Mouse (Mus musculus) hindbrain, postnatal 0 days (tissue): Measurements from ENCODE around the gene Rarb. TPM values are rescaled to one million over a fixed set of nuclear protein-coding genes. Genes with fewer than 3 reads are reported as not detected.

ENCODE experiments used
- ATAC-seq: fragments of 200-750 bp; cut with Nextera tagmentation; 2 replicates; pipeline ENCODE4 v1.8.0; 2017; ENCODE audit warnings: mild to moderate bottlenecking, moderate TSS enrichment, moderate library complexity
- DNase-seq: peaks from one replicate; pipeline ENCODE4 v3.0.0-alpha.2; 2015; ENCODE audit warnings: low spot score
- H3K27ac ChIP-seq: fragments of 300-500 bp; sonication (generic); 2 replicates; pipeline ENCODE4 v1.5.1; 2014; ENCODE audit warnings: mild to moderate bottlenecking
- H3K27me3 ChIP-seq: fragments of 300-500 bp; sonication (generic); 2 replicates; pipeline ENCODE4 v1.6.1; 2014; ENCODE audit warnings: low read length, mixed read lengths; ENCODE audit not compliant: insufficient read depth
- H3K36me3 ChIP-seq: fragments of 300-500 bp; sonication (generic); 2 replicates; pipeline ENCODE4 v1.6.1; 2014; ENCODE audit warnings: low read length, mixed read lengths; ENCODE audit not compliant: insufficient read depth
- H3K4me1 ChIP-seq: fragments of 300-500 bp; sonication (generic); 2 replicates; pipeline ENCODE4 v1.6.1; 2014; ENCODE audit warnings: antibody characterized with exemption, low read length, mixed read lengths; ENCODE audit not compliant: insufficient read depth
- H3K4me2 ChIP-seq: fragments of 300-500 bp; sonication (generic); 2 replicates; pipeline ENCODE4 v1.6.1; 2014; ENCODE audit warnings: low read depth, mild to moderate bottlenecking, low read length, moderate library complexity, mixed read lengths
- H3K4me3 ChIP-seq: fragments of 300-500 bp; sonication (generic); 2 replicates; pipeline ENCODE4 v1.5.1; 2014; ENCODE audit warnings: low read length
- H3K9ac ChIP-seq: fragments of 300-500 bp; sonication (generic); replicated peaks from 2 replicates; pipeline ENCODE4 v1.6.1; 2014; ENCODE audit warnings: mild to moderate bottlenecking, low read length, moderate library complexity, mixed read lengths
- H3K9me3 ChIP-seq: fragments of 300-500 bp; sonication (generic); 2 replicates; pipeline ENCODE4 v1.6.1; 2016; ENCODE audit warnings: low read length, mixed read lengths
- CTCF ChIP-seq: IDR thresholded peaks from 2 replicates; pipeline ENCODE4 v1.5.1; 2016; ENCODE audit warnings: antibody characterized with exemption, control low read depth, low read depth
- WGBS: fragments of 180-500 bp; shearing (Covaris S2); extraction: QIAGEN DNeasy Blood & Tissue Kit; methylation state at CpG from one replicate; pipeline ENCODE4 v1.1.7; 2014; 5-methylcytosine and 5-hydroxymethylcytosine counted together
- polyA plus RNA-seq: library from polyadenylated mRNA; unstranded; fragments of >200 nt; fragmentation: Nextera tagmentation; extraction: Ambion mirVana; gene quantifications from 2 replicates; pipeline ENCODE4 v1.2.1, GENCODE M21; 2015
- total RNA-seq: library from RNA; depleted of rRNA; stranded (reverse); fragments of >200 nt; gene quantifications from 2 replicates; pipeline ENCODE4 v1.2.3, GENCODE M21; 2014

Rarb gene
- total and polyA plus RNA-seq, 2 experiments from 2014 or later, result 9.6 to 13.7 TPM

DNA sequence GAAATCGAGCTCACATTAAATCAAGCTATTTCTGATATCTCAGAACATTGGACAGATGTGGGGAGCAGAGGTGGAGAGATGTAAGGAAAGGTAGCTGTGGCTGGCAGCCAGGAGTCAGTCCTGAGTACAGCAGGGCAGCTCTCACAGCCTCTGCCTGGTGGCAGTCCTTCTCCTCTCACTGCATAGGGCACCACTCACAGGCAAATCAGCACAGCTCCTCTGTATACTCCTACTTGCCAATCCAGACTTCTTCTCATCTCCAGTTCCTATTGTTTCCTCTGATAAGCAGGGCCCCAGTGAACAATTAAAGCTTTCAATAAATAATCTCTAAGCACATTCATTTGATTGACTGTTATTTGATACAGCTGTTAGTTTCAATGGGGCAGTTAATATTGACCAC is 252.0 kb downstream of the Rarb start:
- DNase-seq (no peak), ATAC-seq (0 out of 2 replicates have a peak, but pooled peaks have one; percentile 45)
- Histone ChIP-seq H3K4me3 (no peak overlapping the region), H3K4me1 (no peaks in the 10 kb centered on the region), H3K4me2 (no peak overlapping the region), H3K36me3 (no peaks in the 10 kb centered on the region), H3K27ac (no peak overlapping the region), H3K9ac (no peak overlapping the region), H3K9me3 (no peaks in the 10 kb centered on the region), H3K27me3 (0 out of 2 replicates have a peak, but pooled peaks cover 4% of the 10 kb centered on the region)
- peak; percentile 13; the same call in 1 of the 2 replicates for TF ChIP-seq CTCF
- 61% methylated on average over 1 of the region's 1 CpGs for WGBS

DNA sequence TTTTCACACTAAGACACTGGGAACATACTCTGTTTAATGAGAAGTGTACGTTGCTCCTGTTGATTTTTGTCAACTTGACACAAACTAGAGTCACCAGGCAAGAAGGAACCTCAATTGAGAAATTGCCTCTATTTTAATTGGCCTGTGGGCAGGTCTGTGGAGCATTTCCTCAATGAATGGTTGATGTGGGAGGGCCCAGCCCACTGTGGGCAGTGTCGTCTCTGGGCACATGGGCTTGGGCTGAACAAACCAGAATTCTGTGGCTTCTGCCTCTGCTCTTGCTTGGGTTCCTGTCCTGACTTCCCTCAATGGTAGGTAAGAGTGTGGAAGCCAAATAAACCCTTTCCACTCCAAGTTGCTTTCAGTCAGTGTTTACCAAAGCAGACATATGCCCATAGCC is 255.0 kb downstream of the Rarb start:
- Histone ChIP-seq H3K36me3 (no peaks in the 10 kb centered on the region), H3K9me3 (no peaks in the 10 kb centered on the region), H3K27me3 (no peaks in the 10 kb centered on the region), H3K27ac (no peak overlapping the region), H3K9ac (no peak overlapping the region), H3K4me1 (no peaks in the 10 kb centered on the region), H3K4me2 (no peak overlapping the region), H3K4me3 (no peak overlapping the region)
- ATAC-seq (no peak), DNase-seq (no peak)
- 77% methylated on average over 2 of the region's 2 CpGs for WGBS
- TF ChIP-seq CTCF, result no peak

GRCm38 (mm10) chr14:16561496-16562170 is 257.3 kb downstream of the Rarb start:
- no peak for DNase-seq
- H3K9ac ChIP-seq, result no peak overlapping the region
- 86% methylated on average over 6 of the region's 6 CpGs for WGBS
- H3K4me1 ChIP-seq, result no peaks in the 10 kb centered on the region
- no peak overlapping the region for H3K4me3 ChIP-seq
- no peak for TF ChIP-seq CTCF
- H3K9me3 ChIP-seq, result no peaks in the 10 kb centered on the region
- no peaks in the 10 kb centered on the region for H3K36me3 ChIP-seq
- H3K27ac ChIP-seq, result no peak overlapping the region
- H3K27me3 ChIP-seq, result no peaks in the 10 kb centered on the region
- no peak for ATAC-seq
- no peak overlapping the region for H3K4me2 ChIP-seq

DNA sequence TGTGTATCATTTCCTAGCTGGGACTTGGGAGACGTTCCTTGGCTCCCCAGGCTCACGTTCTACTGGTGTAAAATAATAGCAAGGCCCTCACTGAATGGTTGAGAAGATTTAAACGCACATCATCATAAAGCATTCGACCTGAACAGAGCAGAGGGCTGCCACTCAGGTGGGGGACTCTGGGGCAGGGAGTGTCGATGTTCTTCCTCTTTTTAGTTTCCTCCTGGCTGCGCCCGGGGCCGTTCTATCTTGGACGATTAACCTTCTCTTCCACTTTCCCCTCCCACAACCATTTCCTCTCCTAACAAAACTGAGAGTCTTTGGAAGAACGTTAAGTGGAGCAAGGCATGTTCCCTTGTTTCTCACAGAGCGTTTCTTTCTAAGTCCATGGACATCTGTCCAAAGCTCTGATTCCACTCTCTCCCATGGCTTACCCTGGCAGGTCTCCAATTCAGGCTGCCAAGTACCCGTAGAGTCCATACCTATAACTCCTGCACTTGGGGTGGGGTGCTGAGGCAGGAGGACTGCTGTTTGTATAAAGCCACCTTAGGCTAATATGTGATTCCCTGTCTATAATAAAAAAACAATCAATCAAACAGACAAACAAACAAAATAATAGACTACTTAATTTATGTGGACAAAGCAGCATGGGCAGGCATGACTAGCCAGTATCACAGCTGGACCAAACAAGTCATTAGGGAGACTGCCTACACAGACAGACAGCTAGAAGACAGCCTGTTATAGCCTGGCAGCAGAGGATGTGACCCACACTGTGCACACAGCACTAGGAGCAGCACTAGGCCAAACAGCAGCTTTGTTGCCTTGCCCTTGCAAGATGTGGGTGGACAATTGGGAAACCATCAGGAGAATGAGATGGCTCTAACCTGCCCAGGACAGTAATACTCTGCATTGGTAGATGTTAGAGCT is 259.4 kb downstream of the Rarb start:
- no peak overlapping the region for H3K9ac ChIP-seq
- no peaks in the 10 kb centered on the region for H3K36me3 ChIP-seq
- H3K27me3 ChIP-seq, result no peaks in the 10 kb centered on the region
- no peak overlapping the region for H3K4me2 ChIP-seq
- H3K9me3 ChIP-seq, result no peaks in the 10 kb centered on the region
- no peak overlapping the region for H3K4me3 ChIP-seq
- 63% methylated on average over 12 of the region's 12 CpGs for WGBS
- H3K4me1 ChIP-seq, result no peaks in the 10 kb centered on the region
- H3K27ac ChIP-seq, result no peak overlapping the region; the same call in 1 of the 2 replicates
- no peak for TF ChIP-seq CTCF
- ATAC-seq, result peak; percentile 39; the same call in 1 of the 2 replicates
- DNase-seq, result peak; percentile 29

DNA sequence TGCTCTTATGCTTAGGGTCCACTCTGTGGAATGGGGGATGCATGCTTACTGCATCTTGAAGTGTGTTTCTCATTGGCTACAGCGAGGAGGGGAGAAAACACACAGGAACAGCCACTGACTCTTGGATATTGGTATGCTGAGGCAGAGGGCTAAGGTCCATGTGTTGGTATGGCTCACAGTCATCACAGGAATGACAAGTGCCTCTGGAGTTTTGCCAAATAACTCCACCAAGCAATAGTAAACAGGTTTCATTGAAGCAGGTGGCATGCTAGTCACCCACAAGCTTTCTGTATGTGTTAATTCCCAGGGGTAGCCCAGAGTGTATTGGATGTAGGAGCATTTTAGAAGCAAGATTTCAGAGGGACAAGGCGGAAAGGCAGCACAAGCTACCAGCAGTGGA is 260.9 kb downstream of the Rarb start:
- no peaks in the 10 kb centered on the region for H3K9me3 ChIP-seq
- 99% methylated on average over 2 of the region's 2 CpGs for WGBS
- no peak for TF ChIP-seq CTCF
- no peak overlapping the region for H3K4me3 ChIP-seq
- H3K27ac ChIP-seq, result no peak overlapping the region
- no peak for ATAC-seq
- no peak overlapping the region for H3K4me2 ChIP-seq
- H3K9ac ChIP-seq, result no peak overlapping the region
- H3K4me1 ChIP-seq, result no peaks in the 10 kb centered on the region
- DNase-seq, result no peak
- H3K36me3 ChIP-seq, result no peaks in the 10 kb centered on the region
- no peaks in the 10 kb centered on the region for H3K27me3 ChIP-seq

DNA sequence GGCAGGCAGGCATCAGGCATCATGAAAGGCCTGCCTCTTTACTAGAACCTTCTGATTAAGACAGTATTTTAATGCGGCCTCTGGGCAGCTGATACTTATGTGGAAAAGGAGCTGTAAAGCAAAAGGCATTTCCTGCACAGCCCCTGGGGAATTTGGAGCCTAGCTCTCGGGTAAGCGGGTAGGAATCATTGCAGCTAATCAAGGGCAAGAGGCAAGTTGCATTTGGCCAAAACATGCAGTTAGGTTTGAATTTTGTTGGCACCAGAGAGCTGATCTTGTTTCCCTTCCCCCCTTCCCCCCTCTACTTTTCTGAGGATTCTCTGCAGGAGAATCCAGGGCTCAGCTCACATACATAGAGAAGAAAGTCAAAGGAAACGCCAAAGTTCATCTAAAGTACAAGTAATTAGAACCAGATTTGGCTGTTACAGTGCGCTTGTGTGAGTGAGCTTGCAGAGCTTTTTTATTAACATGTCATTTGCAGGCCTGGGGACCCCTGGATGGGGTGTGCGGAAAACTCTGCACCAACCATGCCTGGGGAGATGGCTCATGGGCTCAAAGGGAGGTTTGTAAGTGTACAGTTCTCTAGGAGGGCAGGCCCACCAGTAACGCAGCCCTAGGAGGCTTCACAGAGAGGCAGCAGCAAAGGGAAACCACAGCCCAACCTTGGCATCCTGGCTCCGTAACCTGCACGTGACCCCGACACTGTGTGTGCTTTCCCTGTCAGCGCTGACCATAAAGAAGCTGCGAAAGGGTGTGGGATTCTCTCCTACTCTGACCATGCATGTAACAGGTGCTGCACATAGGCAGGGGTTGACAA is 264.1 kb downstream of the Rarb start:
- no peaks in the 10 kb centered on the region for H3K9me3 ChIP-seq
- WGBS, result 61% methylated on average over 12 of the region's 12 CpGs
- H3K4me2 ChIP-seq, result no peak overlapping the region
- peak; percentile 22 for DNase-seq
- ATAC-seq, result no peak
- H3K27ac ChIP-seq, result peak overlapping the region; percentile 15; the same call in 1 of the 2 replicates
- TF ChIP-seq CTCF, result no peak
- H3K4me3 ChIP-seq, result no peak overlapping the region
- no peaks in the 10 kb centered on the region for H3K4me1 ChIP-seq
- no peaks in the 10 kb centered on the region for H3K27me3 ChIP-seq
- no peaks in the 10 kb centered on the region for H3K36me3 ChIP-seq
- H3K9ac ChIP-seq, result no peak overlapping the region
